Mouse (Mus musculus) R1 (cell line): ENCODE measurements at regions not wholly inside any gene's neighbourhood (a gene's known extent, or its start where the extent isn't known, plus 50 kb on each side); places are given as distances from the start of the nearest gene placed in this dataset.

ENCODE experiments used
- DNase-seq: peaks from one replicate; pipeline ENCODE4 v3.0.0-alpha.2; 2018; ENCODE audit warnings: low read depth, low spot score

GRCm38 (mm10) chr15:90291848-90292247 is 67.7 kb downstream of the Alg10b start:
- no peak for DNase-seq

- no peak for DNase-seq
Observed at GRCm38 (mm10) chr15:90294353-90294922, 70.3 kb downstream of the Alg10b start.

GRCm38 (mm10) chr15:90298566-90298965 is 74.5 kb downstream of the Alg10b start:
- no peak for DNase-seq

- DNase-seq = no peak
Observed at GRCm38 (mm10) chr15:90303393-90303792, 79.3 kb downstream of the Alg10b start.

- no peak for DNase-seq
Observed at GRCm38 (mm10) chr15:90305051-90305450, 80.9 kb downstream of the Alg10b start.

GRCm38 (mm10) chr15:90306866-90307265 is 82.8 kb downstream of the Alg10b start:
- no peak for DNase-seq

- DNase-seq = peak; percentile 23
Observed at GRCm38 (mm10) chr15:90308433-90308832, 84.3 kb downstream of the Alg10b start.

GRCm38 (mm10) chr15:90308869-90309268 is 84.8 kb downstream of the Alg10b start:
- DNase-seq = peak; percentile 55

- no peak for DNase-seq
Observed at GRCm38 (mm10) chr15:90309664-90310063, 85.6 kb downstream of the Alg10b start.

GRCm38 (mm10) chr15:90321774-90322173 is 97.7 kb downstream of the Alg10b start:
- no peak for DNase-seq

GRCm38 (mm10) chr15:90333275-90333674 is 109.2 kb downstream of the Alg10b start:
- no peak for DNase-seq

- DNase-seq = no peak
Observed at GRCm38 (mm10) chr15:90333766-90334165, 109.7 kb downstream of the Alg10b start.

GRCm38 (mm10) chr15:90334406-90334805 is 110.3 kb downstream of the Alg10b start:
- DNase-seq = no peak

GRCm38 (mm10) chr15:90335506-90335905 is 111.4 kb downstream of the Alg10b start:
- DNase-seq = no peak

GRCm38 (mm10) chr15:90340089-90340488 is 116.0 kb downstream of the Alg10b start:
- DNase-seq = no peak

GRCm38 (mm10) chr15:90341261-90341660 is 117.2 kb downstream of the Alg10b start:
- DNase-seq = no peak

- DNase-seq = no peak
Observed at GRCm38 (mm10) chr15:90343771-90344170, 119.7 kb downstream of the Alg10b start.

GRCm38 (mm10) chr15:90344956-90345355 is 120.8 kb downstream of the Alg10b start:
- DNase-seq = no peak

- DNase-seq = no peak
Observed at GRCm38 (mm10) chr15:90346162-90346561, 122.1 kb downstream of the Alg10b start.

GRCm38 (mm10) chr15:90346757-90347156 is 122.6 kb downstream of the Alg10b start:
- no peak for DNase-seq

GRCm38 (mm10) chr15:90351898-90352297 is 127.8 kb downstream of the Alg10b start:
- no peak for DNase-seq

GRCm38 (mm10) chr15:90365656-90366055 is 141.5 kb downstream of the Alg10b start:
- DNase-seq = no peak

GRCm38 (mm10) chr15:90377959-90378358 is 153.8 kb downstream of the Alg10b start:
- DNase-seq = no peak

- DNase-seq = no peak
Observed at GRCm38 (mm10) chr15:90396961-90397360, 172.8 kb downstream of the Alg10b start.
